Mouse (Mus musculus) Patski (cell line): ENCODE results near the gene Sypl. TPM values are rescaled to one million over a fixed set of nuclear protein-coding genes. Genes with fewer than 3 reads are reported as not detected.

Source experiments
- ATAC-seq: fragments of 100-300 bp; one replicate; pipeline ENCODE4 v1.8.0; 2021
- CTCF ChIA-PET: fragments of 350-600 bp; sonication (Branson Sonifier 250); formaldehyde crosslinking; loops from one replicate; lab custom pipeline; 2022; ENCODE audit warnings: inconsistent platforms; lab: Charles Lee
- POLR2A ChIA-PET: fragments of 350-600 bp; sonication (Branson Sonifier 250); formaldehyde crosslinking; loops from one replicate; lab custom pipeline; 2022; ENCODE audit warnings: antibody characterized with exemption, inconsistent platforms; lab: Charles Lee
- DNase-seq: peaks from one replicate; pipeline ENCODE4 v3.0.0-alpha.2; 2011; ENCODE audit warnings: low read depth, low spot score
- H3K27me3 ChIP-seq: fragments of 371-371 bp; one replicate; pipeline ENCODE4 v1.5.1; 2021
- CTCF ChIP-seq: fragments of 100-300 bp; IDR thresholded peaks from one replicate; pipeline ENCODE4 v1.5.1; 2021
- in situ Hi-C: fragments of 300-500 bp; cut with MboI; formaldehyde crosslinking; loops from 3 replicates; pipeline ENCODE4 v1.11.1; 2018; ENCODE audit warnings: low pct_unique_long_range_greater_than_20kb, mixed read lengths
- polyA plus RNA-seq: library from polyadenylated mRNA; unstranded; gene quantifications from one replicate; pipeline ENCODE4 v1.2.3, GENCODE M21; 2021

Gene Sypl
- polyA plus RNA-seq, 1 experiment from 2014 or later = 92.5 TPM

GRCm38 (mm10) chr12:32936246-32936946 is 17.3 kb upstream of the Sypl start:
- CTCF ChIA-PET = interaction anchor here (2.1 kb wide), 1 partner anchor 16 kb away, joined by 7 read pairs; no protein-coding TSS in a partner anchor
- POLR2A ChIA-PET = no interaction called here
- no peak for DNase-seq
- no peak for TF ChIP-seq CTCF
- no peak for ATAC-seq
- in situ Hi-C loops = no loop called here
- H3K27me3 ChIP-seq = no peaks in the 10 kb centered on the region

DNA sequence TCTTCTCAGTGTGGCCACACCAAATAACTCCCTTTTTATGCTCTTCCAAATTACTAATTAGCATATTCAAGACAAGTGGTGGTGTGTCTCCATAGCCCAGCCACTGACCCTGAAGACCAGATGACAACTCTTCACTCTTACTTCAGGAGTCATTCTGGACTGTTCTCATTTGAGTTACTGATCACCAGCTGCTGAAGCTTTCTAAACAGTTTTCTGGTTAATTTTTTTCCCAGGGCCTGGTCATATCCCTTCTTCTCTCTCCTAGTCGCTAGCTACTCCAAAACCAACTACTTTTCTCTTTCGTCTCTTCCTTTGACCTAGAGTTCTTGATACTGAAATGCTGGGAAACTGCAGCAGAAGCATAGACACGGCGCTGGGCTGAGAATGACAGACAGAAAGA is 12.6 kb upstream of the Sypl start:
- TF ChIP-seq CTCF = no peak
- H3K27me3 ChIP-seq = no peaks in the 10 kb centered on the region
- in situ Hi-C loops = loop anchor here (5.0 kb wide), 1 partner anchor 71 kb away; no protein-coding TSS in a partner anchor
- no peak for DNase-seq
- no peak for ATAC-seq
- ChIA-PET CTCF (interaction anchor here (0.7 to 1.6 kb wide), 3 partner anchors 21 to 76 kb away, joined by 3 to 5 read pairs (median 3); no protein-coding TSS in a partner anchor), POLR2A (no interaction called here)

- DNase-seq (no peak), ATAC-seq (no peak)
- POLR2A ChIA-PET = no interaction called here
- in situ Hi-C loops = loop anchor here (5.0 kb wide), 1 partner anchor 69 kb away; no protein-coding TSS in a partner anchor
- CTCF ChIA-PET = interaction anchor here (0.6 kb wide), 1 partner anchor 15 kb away, joined by 3 read pairs; no protein-coding TSS in a partner anchor
- no peaks in the 10 kb centered on the region for H3K27me3 ChIP-seq
- no peak for TF ChIP-seq CTCF
These were observed 10.3 kb upstream of the Sypl start for GRCm38 (mm10) chr12:32943347-32943746.

DNA sequence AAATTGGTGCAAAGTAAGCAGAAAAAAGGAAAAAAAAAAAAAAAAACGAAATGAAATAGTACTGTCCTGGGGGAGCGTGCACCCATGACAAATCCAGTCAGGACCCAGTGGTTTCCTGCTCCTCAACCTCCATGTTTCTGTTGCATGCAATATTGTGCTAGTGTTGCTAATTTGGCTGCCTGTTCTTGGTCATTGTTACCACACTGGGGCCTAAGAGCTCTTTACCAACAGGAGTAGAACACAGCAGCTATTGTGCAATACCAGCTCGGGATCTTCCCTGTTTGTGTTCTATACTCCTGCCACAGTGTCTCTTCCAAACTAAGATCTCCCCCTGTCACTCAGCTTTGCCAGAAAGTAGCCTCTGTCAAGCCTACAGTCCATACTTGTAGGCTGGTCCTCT is 9.7 kb upstream of the Sypl start:
- ChIA-PET CTCF (interaction anchor here (1.6 kb wide), 1 partner anchor 67 kb away, joined by 4 read pairs; no protein-coding TSS in a partner anchor), POLR2A (no interaction called here)
- no peak for DNase-seq
- in situ Hi-C loops = loop anchor here (5.0 kb wide), 1 partner anchor 68 kb away; no protein-coding TSS in a partner anchor
- H3K27me3 ChIP-seq = no peaks in the 10 kb centered on the region
- no peak for TF ChIP-seq CTCF
- no peak for ATAC-seq

GRCm38 (mm10) chr12:32944884-32945454 is 8.7 kb upstream of the Sypl start:
- POLR2A ChIA-PET = no interaction called here
- H3K27me3 ChIP-seq = no peaks in the 10 kb centered on the region
- DNase-seq (no peak), ATAC-seq (no peak)
- CTCF ChIA-PET = interaction anchor here (1.6 kb wide), 1 partner anchor 66 kb away, joined by 4 read pairs; no protein-coding TSS in a partner anchor
- in situ Hi-C loops = loop anchor here (5.0 kb wide), 1 partner anchor 67 kb away; no protein-coding TSS in a partner anchor
- TF ChIP-seq CTCF = no peak

GRCm38 (mm10) chr12:32946376-32946775 is 7.3 kb upstream of the Sypl start:
- ChIA-PET POLR2A (no interaction called here), CTCF (no interaction called here)
- no peaks in the 10 kb centered on the region for H3K27me3 ChIP-seq
- TF ChIP-seq CTCF = no peak
- no peak for ATAC-seq
- in situ Hi-C loops = no loop called here
- no peak for DNase-seq

- in situ Hi-C loops = no loop called here
- no peaks in the 10 kb centered on the region for H3K27me3 ChIP-seq
- ATAC-seq (no peak), DNase-seq (no peak)
- peak; percentile 77 for TF ChIP-seq CTCF
- ChIA-PET POLR2A (no interaction called here), CTCF (interaction anchor here (0.7 to 2.6 kb wide), 10 partner anchors 10 to 58 kb away, joined by 3 to 15 read pairs (median 5); no protein-coding TSS in a partner anchor)
These were observed 1.3 kb upstream of the Sypl start for GRCm38 (mm10) chr12:32952416-32952815.

DNA sequence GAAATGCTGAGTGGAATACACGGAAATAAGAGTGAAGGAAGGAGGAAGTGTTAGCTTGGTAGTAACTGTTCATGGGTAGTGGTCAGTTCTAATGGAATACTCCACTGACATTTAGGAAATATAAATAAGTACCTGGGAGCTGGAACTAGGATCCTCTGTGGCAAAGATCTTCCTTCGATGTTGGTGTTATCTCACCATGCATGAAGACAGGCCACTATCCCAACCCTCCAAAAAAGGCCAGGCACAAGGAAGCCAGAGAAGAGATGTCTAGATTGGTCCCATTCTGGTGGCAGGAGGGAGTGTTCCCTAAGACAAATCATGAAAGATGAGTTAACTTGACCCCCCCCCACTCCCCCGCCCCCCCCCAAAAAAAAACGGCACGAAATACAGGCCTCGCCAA is 625 bp upstream of the Sypl start:
- DNase-seq = no peak
- in situ Hi-C loops = no loop called here
- TF ChIP-seq CTCF = no peak
- ChIA-PET POLR2A (no interaction called here), CTCF (interaction anchor here (1.2 to 2.6 kb wide), 7 partner anchors 16 to 57 kb away, joined by 5 to 15 read pairs (median 7); no protein-coding TSS in a partner anchor)
- H3K27me3 ChIP-seq = no peaks in the 10 kb centered on the region
- no peak for ATAC-seq

DNA sequence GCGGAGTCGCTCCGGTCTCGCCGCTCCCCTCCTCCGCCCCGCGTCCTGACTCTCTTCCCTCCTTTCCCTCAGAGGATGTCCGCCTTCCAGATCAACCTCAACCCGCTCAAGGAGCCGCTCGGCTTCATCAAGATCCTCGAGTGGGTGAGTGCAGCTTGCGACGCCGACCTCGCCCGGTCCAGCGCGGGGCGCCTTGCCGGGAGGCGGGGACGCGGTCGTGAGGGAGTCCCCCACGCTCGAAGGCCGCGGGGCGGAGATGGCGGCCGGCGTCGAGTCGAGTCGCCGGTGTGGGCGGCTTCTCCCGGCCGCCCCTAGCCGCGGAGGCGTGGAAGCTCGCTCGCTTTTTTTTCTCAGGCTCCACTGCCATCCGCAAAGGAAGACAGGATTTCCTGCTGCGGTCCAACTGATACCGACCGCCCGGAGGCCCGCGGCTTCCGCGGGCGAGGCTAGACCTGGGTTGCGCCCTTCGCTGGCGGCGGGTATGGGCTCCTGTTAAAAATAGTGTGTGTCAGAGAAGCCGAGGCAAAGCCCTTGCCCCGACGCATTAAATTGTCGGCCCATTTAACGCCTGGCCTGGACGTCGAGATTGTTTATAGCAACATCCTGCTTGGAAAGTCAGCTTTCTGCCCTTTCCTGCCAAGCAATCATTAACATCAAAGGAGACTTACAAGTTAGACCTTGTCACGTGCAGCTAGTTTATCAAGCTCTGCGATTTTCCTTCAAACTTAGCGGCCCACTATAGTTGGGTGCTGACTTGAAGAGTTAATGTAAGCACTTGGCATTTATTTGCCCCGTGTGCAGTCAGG is 728 bp downstream of the Sypl start:
- in situ Hi-C loops = no loop called here
- no peak for TF ChIP-seq CTCF
- peak; percentile 44 for ATAC-seq
- no peak for DNase-seq
- ChIA-PET CTCF (interaction anchor here (0.9 to 2.2 kb wide), 4 partner anchors 30 to 73 kb away, joined by 3 to 8 read pairs (median 3); no protein-coding TSS in a partner anchor), POLR2A (interaction anchor here (0.8 kb wide), 2 partner anchors 16 to 227 kb away, joined by 3 read pairs; no protein-coding TSS in a partner anchor)
- H3K27me3 ChIP-seq = no peaks in the 10 kb centered on the region

DNA sequence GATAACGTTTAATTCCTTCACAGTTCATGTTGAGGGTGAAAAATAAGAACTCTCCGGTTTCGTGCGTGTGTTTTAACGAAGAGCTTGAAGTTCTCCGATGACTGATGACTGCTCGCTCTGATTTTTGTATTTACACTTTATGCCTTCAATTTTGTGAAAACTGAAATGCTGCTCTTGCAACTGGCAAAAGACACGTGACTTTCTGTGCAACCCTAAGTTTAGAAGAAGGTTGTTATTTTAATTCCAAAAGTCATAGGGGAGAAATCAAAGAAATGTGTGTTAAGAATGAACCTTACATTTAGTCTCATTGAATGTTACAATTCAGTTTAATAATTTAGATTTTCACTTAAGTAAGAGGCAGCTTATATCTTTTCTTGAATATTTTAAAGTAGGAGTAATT is 1.3 kb downstream of the Sypl start:
- CTCF ChIA-PET = interaction anchor here (0.9 to 1.6 kb wide), 3 partner anchors 29 to 72 kb away, joined by 3 read pairs; no protein-coding TSS in a partner anchor
- in situ Hi-C loops = no loop called here
- no peak for TF ChIP-seq CTCF
- ATAC-seq (no peak), DNase-seq (no peak)
- H3K27me3 ChIP-seq = no peaks in the 10 kb centered on the region
- POLR2A ChIA-PET = interaction anchor here (0.8 kb wide), 1 partner anchor 16 kb away, joined by 3 read pairs; no protein-coding TSS in a partner anchor
